Mouse (Mus musculus): Measurements from ENCODE around the gene Pqlc3. TPM values are rescaled to one million over a fixed set of nuclear protein-coding genes. Genes with fewer than 3 reads are reported as not detected.

Gene Pqlc3
- polyA plus RNA-seq, 1 experiment from 2014 or later, result 3.3 TPM

Other genes starting within 250 kb of the Pqlc3 start
- 2.4 and 2.5 TPM in 2 replicates for gene Greb1, start 199.5 kb downstream of the Pqlc3 start, polyA plus RNA-seq (2016; fragmentation: Nextera tagmentation; extraction: Ambion mirVana)
- gene E2f6, start 189.4 kb downstream of the Pqlc3 start, polyA plus RNA-seq (2016; fragmentation: Nextera tagmentation; extraction: Ambion mirVana), result 75.0 and 77.4 TPM in 2 replicates
- 21.0 and 22.9 TPM in 2 replicates for gene Rock2, start 105.5 kb downstream of the Pqlc3 start, polyA plus RNA-seq (2016; fragmentation: Nextera tagmentation; extraction: Ambion mirVana)
- gene 2410004P03Rik, start 11.3 kb upstream of the Pqlc3 start, polyA plus RNA-seq (2016; fragmentation: Nextera tagmentation; extraction: Ambion mirVana), result 0.85 and 1.5 TPM in 2 replicates
- gene Kcnf1, start 176.5 kb upstream of the Pqlc3 start, polyA plus RNA-seq (2016; fragmentation: Nextera tagmentation; extraction: Ambion mirVana), result 2.3 and 2.8 TPM in 2 replicates